Comparison of ENCODE assay signal across 17 mouse cellular contexts in genomic region chr3:154125768-154126376, GRCm38 (mm10).
A peak's percentile ranks its signal among the peaks of the same experiment; 100 is the strongest.
DNase-seq lines count a peak whose midpoint lies in the region; ATAC-seq and TF ChIP-seq lines count a peak whose summit lies in the region.
"Had no signal": no experiment of that assay in that cellular context is flagged by ENCODE, and none has a peak within 500 bp of the region (broad histone marks: within the 10 kb centered on the region; RNA-seq: fewer than 3 reads in every experiment).

No protein-coding gene starts in this region.

- H3K9ac ChIP-seq in midbrain, embryonic 15.5 days: no peak overlapping the region
- H3K9ac ChIP-seq: embryonic facial prominence, embryonic 13.5 days had no signal

- no peak for TF ChIP-seq CTCF in kidney, adult 2 months (conservative IDR thresholded peaks at IDR 0.05; ENCODE audit: insufficient read depth, insufficient read length, low read depth, low read length)

- peak; percentile 57 for DNase-seq in embryo, embryonic 10 days (ENCODE audit: low spot score)
- DNase-seq in embryo, embryonic 11 days: no peak
- peak; percentile 63 for DNase-seq in heart, embryonic 10.5 days (ENCODE audit: low spot score)
- DNase-seq in heart, postnatal 10 days: no peak
- peak; percentile 12 to 32 for DNase-seq in kidney, postnatal 4 days
- DNase-seq in kidney, adult 2 months: no peak
- no peak for DNase-seq in frontal cortex, postnatal 36 days (ENCODE audit: low spot score in 2 of 2)
- DNase-seq: adrenal gland, adult 8-10 months; cerebellum, postnatal 14 days; lung, adult 2 months; lung, postnatal 4 days; thymus, postnatal 25 days had no signal

- H3K4me3 ChIP-seq in heart, embryonic 10.5 days: no peak overlapping the region
- H3K4me3 ChIP-seq in kidney, adult 2 months (ENCODE audit: insufficient read depth, low read depth, low read length): no peak overlapping the region
- H3K4me3 ChIP-seq in midbrain, embryonic 15.5 days: no peak overlapping the region
- H3K4me3 ChIP-seq: embryonic facial prominence, embryonic 13.5 days; limb, embryonic 10.5 days had no signal

- H3K36me3 ChIP-seq in heart, embryonic 10.5 days: no peaks in the 10 kb centered on the region
- H3K36me3 ChIP-seq in kidney, adult 2 months (ENCODE audit: control insufficient read depth, insufficient read depth, low read length): no peaks in the 10 kb centered on the region
- H3K36me3 ChIP-seq in midbrain, embryonic 15.5 days (replicated peaks): no peaks in the 10 kb centered on the region
- H3K36me3 ChIP-seq: embryonic facial prominence, embryonic 13.5 days; limb, embryonic 10.5 days had no signal

- H3K27ac ChIP-seq in heart, embryonic 10.5 days: peak overlapping the region; percentile 24; the same call in 1 of the 2 replicates
- no peak overlapping the region for H3K27ac ChIP-seq in kidney, adult 2 months (ENCODE audit: insufficient read depth, low read depth, low read length)
- no peak overlapping the region for H3K27ac ChIP-seq in midbrain, embryonic 15.5 days
- H3K27ac ChIP-seq: embryonic facial prominence, embryonic 13.5 days; limb, embryonic 10.5 days had no signal

- no peak for TF ChIP-seq POLR2A in kidney, adult 2 months (IDR thresholded peaks at IDR 0.05; ENCODE audit: low read depth, low read length)

- H3K4me1 ChIP-seq in heart, embryonic 10.5 days: peaks cover 10% of the 10 kb centered on the region; the same call in 1 of the 2 replicates
- H3K4me1 ChIP-seq in kidney, adult 2 months (ENCODE audit: control insufficient read depth, insufficient read depth, low read length): no peaks in the 10 kb centered on the region
- peaks cover 12% of the 10 kb centered on the region; the same call in 1 of the 2 replicates for H3K4me1 ChIP-seq in midbrain, embryonic 15.5 days
- H3K4me1 ChIP-seq: limb, embryonic 10.5 days had no signal

- ATAC-seq in midbrain, embryonic 15.5 days (replicated peaks): peak; percentile 21; the same call in 1 of the 2 replicates
- ATAC-seq: intestine, embryonic 16.5 days had no signal

- H3K4me2 ChIP-seq in midbrain, embryonic 15.5 days: no peak overlapping the region
- H3K4me2 ChIP-seq: embryonic facial prominence, embryonic 13.5 days; liver, embryonic 11.5 days had no signal

- WGBS in heart, embryonic 10.5 days: 80% methylated on average over 7 of the region's 7 CpGs
- WGBS in kidney, adult 2 months: 62% methylated on average over 7 of the region's 7 CpGs
- WGBS in midbrain, embryonic 15.5 days: 24% methylated on average over 7 of the region's 7 CpGs

- no peaks in the 10 kb centered on the region; the same call in 1 of the 2 replicates for H3K27me3 ChIP-seq in heart, embryonic 10.5 days (ENCODE audit: insufficient read depth, poor library complexity, severe bottlenecking)
- no peaks in the 10 kb centered on the region for H3K27me3 ChIP-seq in kidney, adult 2 months (replicated peaks; ENCODE audit: control insufficient read depth, insufficient read depth, low read length)
- no peaks in the 10 kb centered on the region for H3K27me3 ChIP-seq in midbrain, embryonic 15.5 days (replicated peaks)

- intact Hi-C loops in heart, postnatal 10 days (cut with DNase I): no loop called here

- H3K9me3 ChIP-seq in heart, embryonic 10.5 days: no peaks in the 10 kb centered on the region
- H3K9me3 ChIP-seq in midbrain, embryonic 15.5 days: no peaks in the 10 kb centered on the region
- H3K9me3 ChIP-seq: embryonic facial prominence, embryonic 13.5 days; limb, embryonic 10.5 days had no signal

Comparison
In these comparisons a context has a peak if more than half of its experiments do, and no peak if none do; other contexts are left out.
1. DNase-seq: peak in embryo, embryonic 10 days (single experiment), heart, embryonic 10.5 days (single experiment) and kidney, postnatal 4 days (2 of 2); none in embryo, embryonic 11 days (single experiment), heart, postnatal 10 days (0 of 2), kidney, adult 2 months (single experiment) and frontal cortex, postnatal 36 days (0 of 2).